32 mouse cellular contexts compared by ENCODE assay signal in the genomic region with DNA sequence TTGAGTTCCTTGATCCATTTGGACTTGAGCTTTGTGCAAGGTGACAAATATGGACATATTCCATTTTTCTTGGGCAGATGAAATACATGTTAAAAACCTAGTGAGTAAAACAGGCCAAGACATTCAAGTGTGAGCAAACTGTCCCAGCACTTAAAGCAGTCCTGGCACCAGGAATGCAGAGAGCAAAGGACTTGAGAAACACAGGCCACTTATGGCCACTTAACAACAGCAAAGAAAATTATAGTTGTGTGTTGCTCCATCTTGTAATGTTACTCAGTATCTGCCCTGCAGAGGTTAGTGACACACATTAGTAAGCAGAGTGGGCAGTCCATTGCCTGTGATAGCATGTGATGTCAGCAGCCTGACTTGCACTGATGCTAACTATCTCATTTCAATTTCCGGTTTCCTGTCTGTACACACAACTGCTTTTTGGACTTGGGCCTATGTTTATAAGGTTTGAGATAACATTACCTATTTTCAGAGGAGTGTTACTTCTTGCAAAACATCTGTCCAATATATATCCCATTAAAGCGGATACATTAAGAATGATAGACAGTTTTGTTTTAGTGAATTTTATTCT.
DNase-seq lines count a peak whose midpoint lies in the region; ATAC-seq lines count a peak whose summit lies in the region.
"Had no signal": no experiment of that assay in that cellular context is flagged by ENCODE, and none has a peak within 500 bp of the region (broad histone marks: within the 10 kb centered on the region; RNA-seq: fewer than 3 reads in every experiment).

No protein-coding gene starts in this region.

- no peaks in the 10 kb centered on the region for H3K27me3 ChIP-seq in heart, embryonic 12.5 days (replicated peaks)
- no peaks in the 10 kb centered on the region for H3K27me3 ChIP-seq in intestine, embryonic 15.5 days (replicated peaks)
- no peaks in the 10 kb centered on the region for H3K27me3 ChIP-seq in lung, embryonic 16.5 days (ENCODE audit: control insufficient read depth, insufficient read depth, low read depth, low read length)
- H3K27me3 ChIP-seq: embryonic facial prominence, embryonic 15.5 days; hindbrain, embryonic 15.5 days; liver, embryonic 12.5 days; neural tube, embryonic 12.5 days had no signal

- H3K27ac ChIP-seq in heart, embryonic 12.5 days (ENCODE audit: poor library complexity, severe bottlenecking), result no peak overlapping the region
- H3K27ac ChIP-seq in intestine, embryonic 15.5 days, result no peak overlapping the region
- 0 out of 2 replicates have a peak overlapping the region, but pooled peaks have one; percentile 20 for H3K27ac ChIP-seq in lung, embryonic 16.5 days (ENCODE audit: low read length)
- H3K27ac ChIP-seq: embryonic facial prominence, embryonic 10.5 days; embryonic facial prominence, embryonic 15.5 days; hindbrain, embryonic 15.5 days; liver, embryonic 12.5 days; neural tube, embryonic 12.5 days; stomach, postnatal 0 days had no signal

- ATAC-seq in heart, embryonic 12.5 days (ENCODE audit: insufficient number of reproducible peaks, low FRiP score), result peak; percentile 63
- ATAC-seq in intestine, embryonic 15.5 days, result peak; percentile 65; the same call in 1 of the 2 replicates
- ATAC-seq in lung, embryonic 16.5 days (ENCODE audit: low read depth), result peak; percentile 77
- no peak for ATAC-seq in monocyte, adult 5-6 weeks (replicated peaks; ENCODE audit: insufficient number of reproducible peaks, low FRiP score, low TSS enrichment, poor library complexity, severe bottlenecking)
- ATAC-seq: forebrain, embryonic 14.5 days; liver, embryonic 12.5 days; liver, postnatal 0 days; midbrain, embryonic 16.5 days had no signal

- no peak overlapping the region for H3K4me3 ChIP-seq in heart, embryonic 12.5 days
- no peak overlapping the region for H3K4me3 ChIP-seq in intestine, embryonic 15.5 days (replicated peaks)
- no peak overlapping the region for H3K4me3 ChIP-seq in lung, embryonic 16.5 days (ENCODE audit: low read length)
- H3K4me3 ChIP-seq: embryonic facial prominence, embryonic 10.5 days; embryonic facial prominence, embryonic 15.5 days; hindbrain, embryonic 15.5 days; liver, embryonic 12.5 days; myocyte; neural tube, embryonic 12.5 days had no signal

- 0 out of 2 replicates have a peak, but pooled peaks cover 4% of the 10 kb centered on the region for H3K4me1 ChIP-seq in heart, embryonic 12.5 days (replicated peaks)
- no peaks in the 10 kb centered on the region for H3K4me1 ChIP-seq in intestine, embryonic 15.5 days (replicated peaks)
- peaks cover 10% of the 10 kb centered on the region; the same call in 1 of the 2 replicates for H3K4me1 ChIP-seq in lung, embryonic 16.5 days (replicated peaks; ENCODE audit: control insufficient read depth, insufficient read depth, low read length)
- H3K4me1 ChIP-seq: embryonic facial prominence, embryonic 10.5 days; embryonic facial prominence, embryonic 15.5 days; hindbrain, embryonic 15.5 days; neural tube, embryonic 12.5 days had no signal

- whole genome bisulfite sequencing in heart, embryonic 12.5 days, result 65% methylated on average over 2 of the region's 2 CpGs
- 65% methylated on average over 2 of the region's 2 CpGs for WGBS in intestine, embryonic 15.5 days
- 44% methylated on average over 2 of the region's 2 CpGs for WGBS in lung, embryonic 16.5 days

- no peak overlapping the region for H3K9ac ChIP-seq in heart, embryonic 12.5 days
- H3K9ac ChIP-seq in intestine, embryonic 15.5 days, result no peak overlapping the region
- H3K9ac ChIP-seq in lung, embryonic 16.5 days (ENCODE audit: low read length), result no peak overlapping the region
- H3K9ac ChIP-seq: embryonic facial prominence, embryonic 15.5 days; hindbrain, embryonic 15.5 days; liver, embryonic 12.5 days; liver, postnatal 0 days; neural tube, embryonic 12.5 days had no signal

- DNase-seq in heart, adult 18-20 months, result no peak
- peak; percentile 44 for DNase-seq in lung, postnatal 36 days
- no peak for DNase-seq in right cerebral cortex, postnatal 36 days (ENCODE audit: low spot score in 2 of 2)
- DNase-seq: adrenal gland, postnatal 36 days; cerebellum, adult 8-10 months; cerebellum, postnatal 25 days; gastrocnemius, postnatal 14 days; heart, postnatal 10 days; kidney, adult 9 months; kidney, postnatal 25 days; left cerebral cortex, postnatal 4 days; liver, postnatal 0 days; right cerebral cortex, adult 18-20 months; right cerebral cortex, postnatal 4 days; thymus, adult 18-20 months; thymus, postnatal 25 days had no signal

- H3K36me3 ChIP-seq in heart, embryonic 12.5 days, result no peaks in the 10 kb centered on the region
- no peaks in the 10 kb centered on the region for H3K36me3 ChIP-seq in intestine, embryonic 15.5 days
- no peaks in the 10 kb centered on the region for H3K36me3 ChIP-seq in lung, embryonic 16.5 days (ENCODE audit: control insufficient read depth, insufficient read depth, low read length)
- H3K36me3 ChIP-seq: embryonic facial prominence, embryonic 10.5 days; neural tube, embryonic 12.5 days had no signal

- no peaks in the 10 kb centered on the region for H3K9me3 ChIP-seq in heart, embryonic 12.5 days (replicated peaks)
- no peaks in the 10 kb centered on the region for H3K9me3 ChIP-seq in intestine, embryonic 15.5 days
- H3K9me3 ChIP-seq in lung, embryonic 16.5 days (ENCODE audit: control insufficient read depth, low read length), result no peaks in the 10 kb centered on the region
- H3K9me3 ChIP-seq: embryonic facial prominence, embryonic 10.5 days; embryonic facial prominence, embryonic 15.5 days; G1E; hindbrain, embryonic 15.5 days; liver, embryonic 12.5 days; neural tube, embryonic 12.5 days had no signal

- no peak overlapping the region for H3K4me2 ChIP-seq in heart, embryonic 12.5 days
- H3K4me2 ChIP-seq in intestine, embryonic 15.5 days (replicated peaks), result no peak overlapping the region
- H3K4me2 ChIP-seq in lung, embryonic 16.5 days (ENCODE audit: low read depth, low read length), result no peak overlapping the region
- H3K4me2 ChIP-seq: embryonic facial prominence, embryonic 15.5 days; heart, embryonic 11.5 days; hindbrain, embryonic 15.5 days; liver, embryonic 12.5 days; midbrain, embryonic 11.5 days; neural tube, embryonic 12.5 days had no signal
